Mouse (Mus musculus): ENCODE results near the gene Rbpms2. TPM values are rescaled to one million over a fixed set of nuclear protein-coding genes. Genes with fewer than 3 reads are reported as not detected.
"Not testable (repeated sequence)": the region's sequence is repeated elsewhere in the genome, so short reads cannot be mapped to it uniquely, and the experiment has no call there.

Gene Rbpms2
- polyA plus RNA-seq, 1 experiment: 27.7 TPM

DNA sequence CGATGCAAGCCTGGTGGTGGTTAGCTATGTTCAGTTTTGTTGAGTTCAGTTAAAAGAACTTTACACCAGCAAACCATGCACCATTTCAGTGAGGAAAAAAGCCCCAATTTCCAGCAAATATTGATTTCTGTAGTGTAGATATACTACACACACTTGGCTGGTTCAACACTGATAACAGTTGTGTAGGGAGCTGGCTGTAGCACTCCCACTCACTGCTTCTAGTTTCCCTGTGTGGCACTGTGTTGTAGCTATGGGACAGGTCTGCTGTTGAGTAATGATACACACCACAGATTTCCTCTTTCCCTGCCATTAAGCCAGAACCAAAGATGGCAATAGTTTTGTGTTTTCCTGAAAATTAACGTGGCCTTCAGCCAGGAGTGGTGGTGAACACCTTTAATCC is 55.3 kb downstream of the Rbpms2 start:
- 88% methylated on average over 2 of the region's 2 CpGs for WGBS
- no peak for DNase-seq (ENCODE audit: low read depth, low spot score)

GRCm38 (mm10) chr9:65689869-65690268 is 60.4 kb downstream of the Rbpms2 start:
- 72% methylated on average over 2 of the region's 2 CpGs for WGBS
- not testable (repeated sequence) for DNase-seq (ENCODE audit: low read depth, low spot score)

DNA sequence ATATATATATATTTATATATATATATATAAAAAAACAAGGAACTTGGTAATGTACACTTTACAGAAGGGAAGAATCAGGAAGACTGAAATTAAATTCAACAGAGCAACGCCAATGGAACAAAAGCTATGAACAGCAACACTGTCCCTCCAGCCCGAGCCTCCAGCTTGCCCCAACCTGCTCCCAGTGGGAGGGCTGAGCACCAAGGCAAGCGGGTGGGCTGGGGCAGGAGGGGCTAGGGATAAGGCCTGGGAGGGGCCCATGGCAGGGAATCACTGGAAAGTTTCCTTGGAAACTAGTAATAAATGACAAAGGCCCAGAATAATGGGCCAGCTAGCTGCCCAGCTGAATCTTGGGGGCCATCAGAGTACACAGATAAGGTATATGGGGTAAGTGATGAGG is 63.0 kb downstream of the Rbpms2 start:
- WGBS: 48% methylated on average over 3 of the region's 3 CpGs
- DNase-seq (ENCODE audit: low read depth, low spot score): no peak

DNA sequence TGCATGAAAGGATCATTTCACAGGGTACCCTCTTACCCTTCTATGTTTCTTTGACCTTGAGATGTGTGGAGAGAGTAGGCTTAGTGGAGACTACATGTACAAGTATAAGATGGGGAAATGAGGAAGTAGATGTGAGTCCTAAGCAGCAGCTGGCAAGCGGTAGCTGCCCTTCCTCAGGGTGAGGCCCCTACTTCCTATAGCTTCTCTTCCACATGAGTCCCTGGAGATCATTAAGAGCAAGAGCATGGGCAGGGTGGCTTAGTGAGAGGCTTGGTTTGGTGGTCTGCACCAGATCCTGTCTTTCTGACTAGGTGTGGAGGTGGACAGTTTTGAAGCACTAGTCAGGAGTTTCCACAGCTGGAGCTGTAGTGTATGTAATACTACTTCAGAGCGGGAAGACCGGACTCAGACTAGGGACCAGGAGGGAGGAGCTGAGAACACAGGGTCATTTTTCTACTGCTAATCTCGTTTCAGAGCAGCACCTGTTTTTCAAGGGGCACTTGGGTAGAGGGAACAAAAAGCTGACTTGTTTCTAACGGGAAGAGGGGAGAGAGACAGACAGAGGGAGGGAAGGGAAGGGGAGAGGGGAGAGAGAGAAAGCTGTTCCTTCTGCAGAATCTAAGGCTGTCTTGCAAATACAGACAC is 63.6 kb downstream of the Rbpms2 start:
- 13% methylated on average over 5 of the region's 5 CpGs for WGBS
- DNase-seq (ENCODE audit: low read depth, low spot score): no peak

DNA sequence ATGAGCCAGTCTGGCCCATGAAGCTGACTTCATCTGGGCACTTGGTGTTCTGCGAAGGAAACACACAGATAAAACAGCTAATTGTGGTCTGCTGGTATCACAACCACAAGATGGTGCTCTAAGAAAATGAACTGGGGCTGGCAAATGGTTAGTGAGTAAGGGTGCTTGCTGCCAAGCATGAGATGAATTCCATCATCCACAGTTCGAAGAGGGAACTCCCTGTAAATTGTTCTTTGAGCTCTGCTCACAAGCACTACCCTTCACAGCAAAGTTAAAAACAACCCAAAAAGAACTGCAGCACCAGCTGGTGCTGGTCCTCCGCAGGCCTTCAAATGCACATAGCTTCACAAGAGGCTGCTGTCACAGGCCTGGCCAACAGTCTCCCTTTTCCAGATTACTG is 66.2 kb downstream of the Rbpms2 start:
- WGBS: 61% methylated on average over 3 of the region's 3 CpGs

DNA sequence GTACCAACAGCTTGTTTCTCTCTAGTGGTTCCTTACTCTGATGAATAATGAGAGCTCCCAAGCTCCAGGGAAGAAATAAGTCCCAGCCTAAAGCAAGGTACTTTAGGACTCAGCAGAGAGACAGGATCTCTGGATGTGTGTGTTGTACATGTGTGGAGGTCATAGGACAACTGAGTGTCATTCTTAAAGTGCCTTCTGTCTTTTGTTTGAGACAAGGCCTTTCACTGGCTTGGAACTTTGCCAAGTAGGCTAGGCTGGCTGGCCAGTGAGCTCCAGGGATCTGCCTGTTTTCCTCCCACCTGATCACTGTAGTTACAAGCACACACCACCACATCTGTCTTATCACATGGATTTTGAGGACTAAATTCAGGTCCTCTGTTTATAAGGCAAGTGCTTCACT is 66.9 kb downstream of the Rbpms2 start:
- DNase-seq (ENCODE audit: low read depth, low spot score): no peak

More for the DNA sequence above, 66.2 kb downstream of the Rbpms2 start:
- no peak for DNase-seq (ENCODE audit: low read depth, low spot score)

GRCm38 (mm10) chr9:65697356-65697755 is 67.9 kb downstream of the Rbpms2 start:
- no peak for DNase-seq (ENCODE audit: low read depth, low spot score)
- 83% methylated on average over 7 of the region's 7 CpGs for WGBS

DNA sequence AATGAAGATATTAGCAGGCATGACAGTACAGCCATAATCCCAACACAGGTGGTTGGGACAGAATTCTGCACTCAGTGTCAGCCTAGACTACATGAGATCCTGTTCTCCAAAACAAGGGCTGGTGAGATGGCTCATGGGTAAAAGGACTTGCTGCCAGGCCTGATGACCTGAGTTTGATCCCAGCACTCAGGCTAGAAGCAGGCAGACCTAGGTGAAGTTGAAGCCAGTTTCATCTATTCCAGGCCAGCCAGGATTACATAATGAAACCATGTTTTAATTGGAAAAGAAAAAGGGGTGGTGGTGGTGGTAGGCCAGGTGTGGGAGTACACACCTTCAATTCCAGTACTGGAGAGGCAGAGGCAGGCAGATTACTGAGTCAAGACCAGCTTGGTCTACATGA is 68.5 kb downstream of the Rbpms2 start:
- DNase-seq (ENCODE audit: low read depth, low spot score): no peak

GRCm38 (mm10) chr9:65700504-65700903 is 71.1 kb downstream of the Rbpms2 start:
- DNase-seq (ENCODE audit: low read depth, low spot score): no peak
- WGBS: 93% methylated on average over 6 of the region's 6 CpGs

DNA sequence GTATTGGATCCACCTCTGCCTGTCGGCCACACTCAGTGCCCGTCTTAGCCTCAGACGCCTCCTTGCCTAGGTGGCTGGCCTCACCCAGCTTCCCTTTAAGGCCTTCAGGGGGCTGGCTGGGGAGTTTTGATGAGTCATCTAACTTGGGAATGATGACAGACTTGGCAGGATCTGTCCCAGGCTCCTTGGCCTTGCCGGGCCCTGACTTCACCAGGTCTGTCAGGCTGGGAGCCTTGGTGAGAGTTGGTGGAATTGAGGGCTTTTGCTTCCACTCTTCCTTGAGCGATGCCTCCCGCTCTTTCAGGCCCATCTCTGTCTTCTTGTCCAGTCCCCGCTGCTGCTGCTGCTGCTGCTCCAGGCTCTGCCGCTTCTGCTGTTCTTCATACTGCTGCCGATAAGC is 72.8 kb downstream of the Rbpms2 start:
- WGBS: 80% methylated on average over 9 of the region's 9 CpGs
- DNase-seq (ENCODE audit: low read depth, low spot score): no peak

GRCm38 (mm10) chr9:65703241-65703640 is 73.8 kb downstream of the Rbpms2 start:
- no peak for DNase-seq (ENCODE audit: low read depth, low spot score)
- WGBS: 90% methylated on average over 7 of the region's 7 CpGs

DNA sequence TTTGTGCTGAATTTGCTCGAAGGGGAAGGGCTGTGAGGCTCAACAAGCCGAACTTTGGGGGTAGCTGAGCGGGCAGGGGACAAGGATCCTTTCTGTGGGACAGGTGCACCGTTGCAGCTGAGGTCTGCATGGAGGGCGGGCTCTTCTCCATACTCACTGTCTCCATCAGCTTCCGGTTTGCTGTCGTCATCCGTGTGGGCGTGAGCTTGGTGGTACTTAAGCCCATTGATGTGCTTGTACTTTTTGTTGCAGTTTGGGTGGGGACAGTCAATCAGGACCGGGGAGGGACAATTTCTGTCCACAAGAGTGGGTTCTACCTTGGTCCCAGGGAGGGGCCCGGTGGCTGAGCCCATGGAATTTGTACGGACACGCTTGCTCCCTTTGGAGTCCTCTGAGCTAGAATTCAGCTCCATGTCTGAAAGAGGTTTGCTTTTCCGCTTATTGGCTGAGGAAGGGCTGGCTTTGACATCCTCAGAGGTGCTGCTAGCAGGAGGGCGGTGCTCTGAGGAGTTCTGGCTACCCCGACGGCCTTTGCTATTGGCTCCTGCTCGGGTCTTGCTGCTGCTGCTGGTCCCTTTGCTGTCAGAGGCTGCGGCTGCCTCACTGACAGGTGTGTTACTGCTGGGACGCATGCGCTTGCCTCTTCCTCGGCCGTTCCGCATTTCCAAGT is 74.6 kb downstream of the Rbpms2 start:
- DNase-seq (ENCODE audit: low read depth, low spot score): no peak
- WGBS: 91% methylated on average over 24 of the region's 24 CpGs

Other genes with a start within 250 kb of the Rbpms2 start
- gene Kbtbd13, start 238.0 kb upstream of the Rbpms2 start, polyA plus RNA-seq (2012; rRNA removed): 0.91 and 1.2 TPM in 2 replicates
- gene Rasl12, start 231.1 kb upstream of the Rbpms2 start, polyA plus RNA-seq (2012; rRNA removed): 1.8 and 2.1 TPM in 2 replicates
- gene Slc51b, start 206.7 kb upstream of the Rbpms2 start, polyA plus RNA-seq (2012; rRNA removed): 67.2 and 87.4 TPM in 2 replicates
- 13.6 and 17.6 TPM in 2 replicates for gene Mtfmt, start 193.9 kb upstream of the Rbpms2 start, polyA plus RNA-seq (2012; rRNA removed)
- gene Spg21, start 168.7 kb upstream of the Rbpms2 start, polyA plus RNA-seq (2012; rRNA removed): 13.5 and 15.4 TPM in 2 replicates
- gene Ankdd1a, start 109.5 kb upstream of the Rbpms2 start, polyA plus RNA-seq (2012; rRNA removed): 0.06 TPM in 1 of 2 replicates, not detected in the other
- gene Plekho2, start 49.6 kb upstream of the Rbpms2 start, polyA plus RNA-seq (2012; rRNA removed): 11.6 and 13.0 TPM in 2 replicates
- 4.6 and 5.5 TPM in 2 replicates for gene Pif1, start 42.5 kb upstream of the Rbpms2 start, polyA plus RNA-seq (2012; rRNA removed)
- 36.6 and 41.7 TPM in 2 replicates for gene Oaz2, start 38.4 kb downstream of the Rbpms2 start, polyA plus RNA-seq (2012; rRNA removed)
- 4.6 and 6.1 TPM in 2 replicates for gene Zfp609, start 197.9 kb downstream of the Rbpms2 start, polyA plus RNA-seq (2012; rRNA removed)

Data from large intestine, adult 2 months (tissue).